Mouse (Mus musculus) neural tube, embryonic 11.5 days (tissue): Measurements from ENCODE around the gene Jrkl. TPM values are rescaled to one million over a fixed set of nuclear protein-coding genes. Genes with fewer than 3 reads are reported as not detected.

Experiments used
- ATAC-seq: fragments of 200-750 bp; cut with Nextera tagmentation; 2 replicates; pipeline ENCODE4 v1.8.0; 2017; ENCODE audit warnings: moderate number of reproducible peaks, mild to moderate bottlenecking, moderate TSS enrichment, moderate library complexity; ENCODE audit not compliant: insufficient read depth, low FRiP score, low TSS enrichment
- DNase-seq: peaks from one replicate; pipeline ENCODE4 v3.0.0-alpha.2; 2015; ENCODE audit warnings: low spot score
- H3K27ac ChIP-seq: fragments of 300-500 bp; sonication (generic); 2 replicates; pipeline ENCODE4 v1.5.1; 2014; ENCODE audit warnings: low read depth, mild to moderate bottlenecking, low read length
- H3K27me3 ChIP-seq: fragments of 300-500 bp; sonication (generic); 2 replicates; pipeline ENCODE4 v1.6.1; 2014; ENCODE audit warnings: mild to moderate bottlenecking, low read length, mixed read lengths; ENCODE audit not compliant: control insufficient read depth, insufficient read depth
- H3K36me3 ChIP-seq: fragments of 300-500 bp; sonication (generic); 2 replicates; pipeline ENCODE4 v1.6.1; 2014; ENCODE audit warnings: mild to moderate bottlenecking, low read length, moderate library complexity, mixed read lengths; ENCODE audit not compliant: control insufficient read depth, insufficient read depth
- H3K4me1 ChIP-seq: fragments of 300-500 bp; sonication (generic); 2 replicates; pipeline ENCODE4 v1.6.1; 2014; ENCODE audit warnings: low read length, mixed read lengths; ENCODE audit not compliant: control insufficient read depth, insufficient read depth
- H3K4me2 ChIP-seq: fragments of 300-500 bp; sonication (generic); 2 replicates; pipeline ENCODE4 v1.6.1; 2014; ENCODE audit warnings: low read depth, mild to moderate bottlenecking, moderate library complexity
- H3K4me3 ChIP-seq: fragments of 300-500 bp; sonication (generic); 2 replicates; pipeline ENCODE4 v1.5.1; 2014; ENCODE audit warnings: low read depth, low read length
- H3K9ac ChIP-seq: fragments of 300-500 bp; sonication (generic); 2 replicates; pipeline ENCODE4 v1.6.1; 2014; ENCODE audit warnings: mild to moderate bottlenecking, low read length
- H3K9me3 ChIP-seq: fragments of 300-500 bp; sonication (generic); 2 replicates; pipeline ENCODE4 v1.6.1; 2016; ENCODE audit warnings: low read length; ENCODE audit not compliant: control insufficient read depth
- WGBS: fragments of 180-500 bp; shearing (Covaris S2); extraction: QIAGEN DNeasy Blood & Tissue Kit; methylation state at CpG from one replicate; pipeline ENCODE4 v1.1.7; 2014; 5-methylcytosine and 5-hydroxymethylcytosine counted together
- polyA plus RNA-seq: library from polyadenylated mRNA; unstranded; fragments of >200 nt; fragmentation: Nextera tagmentation; extraction: Ambion mirVana; gene quantifications from 2 replicates; pipeline ENCODE4 v1.2.1, GENCODE M21; 2014

Jrkl gene
- polyA plus RNA-seq, result 8.9 and 9.4 TPM in 2 replicates

- DNase-seq (peak; percentile 25), ATAC-seq (no peak)
- Histone ChIP-seq H3K9ac (peak within 1 kb of the TSS; percentile 51), H3K9me3 (no peaks in the 10 kb centered on the region), H3K4me1 (peaks cover 14% of the 10 kb centered on the region), H3K36me3 (no peaks in the 10 kb centered on the region), H3K4me2 (peak within 1 kb of the TSS; percentile 38), H3K27ac (no peak within 1 kb of the TSS), H3K27me3 (no peaks in the 10 kb centered on the region), H3K4me3 (peak within 1 kb of the TSS; percentile 59)
- WGBS, result 7% methylated on average over 10 of the region's 10 CpGs
These were observed at the start of gene Jrkl for GRCm38 (mm10) chr9:13245481-13245880. TSS of gene Jrkl (minus strand) at chr9:13245829.

GRCm38 (mm10) chr9:13287482-13287881 lies 41.9 kb upstream of the Jrkl start:
- Histone ChIP-seq H3K4me2 (no peak overlapping the region), H3K9me3 (no peaks in the 10 kb centered on the region), H3K27me3 (no peaks in the 10 kb centered on the region), H3K4me3 (no peak overlapping the region), H3K9ac (no peak overlapping the region), H3K4me1 (no peaks in the 10 kb centered on the region), H3K27ac (no peak overlapping the region), H3K36me3 (no peaks in the 10 kb centered on the region)
- ATAC-seq (no peak), DNase-seq (no peak)
- 75% methylated on average over 2 of the region's 2 CpGs for WGBS

- Histone ChIP-seq H3K36me3 (no peaks in the 10 kb centered on the region), H3K4me1 (no peaks in the 10 kb centered on the region), H3K27ac (no peak overlapping the region), H3K4me2 (no peak overlapping the region), H3K4me3 (no peak overlapping the region), H3K27me3 (no peaks in the 10 kb centered on the region), H3K9ac (no peak overlapping the region), H3K9me3 (no peaks in the 10 kb centered on the region)
- no peak for DNase-seq
- WGBS, result 86% methylated on average over 1 of the region's 1 CpGs
- ATAC-seq, result no peak
These were observed 27.6 kb upstream of the Jrkl start for GRCm38 (mm10) chr9:13273219-13273618.

GRCm38 (mm10) chr9:13260980-13261379 lies 15.4 kb upstream of the Jrkl start:
- no peaks in the 10 kb centered on the region for H3K9me3 ChIP-seq
- DNase-seq, result no peak
- no peak overlapping the region for H3K4me3 ChIP-seq
- H3K4me2 ChIP-seq, result no peak overlapping the region
- H3K9ac ChIP-seq, result no peak overlapping the region
- H3K27me3 ChIP-seq, result no peaks in the 10 kb centered on the region
- H3K36me3 ChIP-seq, result no peaks in the 10 kb centered on the region
- 89% methylated on average over 3 of the region's 3 CpGs for WGBS
- no peak for ATAC-seq
- H3K27ac ChIP-seq, result no peak overlapping the region
- no peaks in the 10 kb centered on the region for H3K4me1 ChIP-seq

GRCm38 (mm10) chr9:13258173-13258572 lies 12.5 kb upstream of the Jrkl start:
- H3K27me3 ChIP-seq, result no peaks in the 10 kb centered on the region
- H3K4me3 ChIP-seq, result no peak overlapping the region
- no peak overlapping the region for H3K27ac ChIP-seq
- H3K9me3 ChIP-seq, result no peaks in the 10 kb centered on the region
- DNase-seq (no peak), ATAC-seq (no peak)
- no peak overlapping the region for H3K4me2 ChIP-seq
- H3K9ac ChIP-seq, result no peak overlapping the region
- H3K4me1 ChIP-seq, result no peaks in the 10 kb centered on the region
- WGBS, result 91% methylated on average over 2 of the region's 2 CpGs
- no peaks in the 10 kb centered on the region for H3K36me3 ChIP-seq

GRCm38 (mm10) chr9:13256726-13257125 lies 11.1 kb upstream of the Jrkl start:
- H3K4me2 ChIP-seq, result no peak overlapping the region
- ATAC-seq, result no peak
- DNase-seq, result no peak
- no peaks in the 10 kb centered on the region for H3K4me1 ChIP-seq
- H3K27me3 ChIP-seq, result no peaks in the 10 kb centered on the region
- no peaks in the 10 kb centered on the region for H3K9me3 ChIP-seq
- H3K4me3 ChIP-seq, result no peak overlapping the region
- no peak overlapping the region for H3K27ac ChIP-seq
- no peaks in the 10 kb centered on the region for H3K36me3 ChIP-seq
- H3K9ac ChIP-seq, result no peak overlapping the region
- 100% methylated on average over 1 of the region's 1 CpGs for WGBS

GRCm38 (mm10) chr9:13251251-13251650 lies 5.6 kb upstream of the Jrkl start:
- Histone ChIP-seq H3K4me1 (peaks cover 6% of the 10 kb centered on the region), H3K9me3 (no peaks in the 10 kb centered on the region), H3K36me3 (no peaks in the 10 kb centered on the region), H3K27ac (no peak overlapping the region), H3K4me3 (no peak overlapping the region), H3K4me2 (no peak overlapping the region), H3K9ac (no peak overlapping the region), H3K27me3 (no peaks in the 10 kb centered on the region)
- WGBS, result 87% methylated on average over 2 of the region's 2 CpGs
- ATAC-seq, result no peak
- DNase-seq, result no peak

GRCm38 (mm10) chr9:13248104-13248503 lies 2.5 kb upstream of the Jrkl start:
- Histone ChIP-seq H3K9ac (no peak overlapping the region), H3K27me3 (no peaks in the 10 kb centered on the region), H3K4me1 (peaks cover 14% of the 10 kb centered on the region), H3K4me3 (no peak overlapping the region), H3K27ac (no peak overlapping the region), H3K9me3 (no peaks in the 10 kb centered on the region), H3K36me3 (no peaks in the 10 kb centered on the region), H3K4me2 (no peak overlapping the region)
- DNase-seq, result no peak
- WGBS, result 94% methylated on average over 4 of the region's 4 CpGs
- no peak for ATAC-seq

- ATAC-seq, result peak; percentile 98
These were observed 1.4 kb upstream of the Jrkl start, which contains the start of gene Ccdc82 for GRCm38 (mm10) chr9:13246815-13247638. TSS of gene Ccdc82 (plus strand) at chr9:13246955.

More at GRCm38 (mm10) chr9:13246815-13247638, 1.4 kb upstream of the Jrkl start, which contains the start of gene Ccdc82:
- no peaks in the 10 kb centered on the region for H3K9me3 ChIP-seq
- peak; percentile 90 for DNase-seq
- H3K4me2 ChIP-seq, result peak within 1 kb of the TSS; percentile 88
- no peaks in the 10 kb centered on the region for H3K36me3 ChIP-seq
- H3K27ac ChIP-seq, result peak within 1 kb of the TSS; percentile 49; the same call in 1 of the 2 replicates
- peak within 1 kb of the TSS; percentile 76 for H3K9ac ChIP-seq
- WGBS, result 3% methylated on average over 31 of the region's 39 CpGs
- H3K4me1 ChIP-seq, result peaks cover 14% of the 10 kb centered on the region
- peak within 1 kb of the TSS; percentile 59 for H3K4me3 ChIP-seq
- no peaks in the 10 kb centered on the region for H3K27me3 ChIP-seq
